Mouse (Mus musculus): ENCODE measurements at regions not wholly inside any gene's neighbourhood (a gene's known extent, or its start where the extent isn't known, plus 50 kb on each side); places are given as distances from the start of the nearest gene placed in this dataset.

DNA sequence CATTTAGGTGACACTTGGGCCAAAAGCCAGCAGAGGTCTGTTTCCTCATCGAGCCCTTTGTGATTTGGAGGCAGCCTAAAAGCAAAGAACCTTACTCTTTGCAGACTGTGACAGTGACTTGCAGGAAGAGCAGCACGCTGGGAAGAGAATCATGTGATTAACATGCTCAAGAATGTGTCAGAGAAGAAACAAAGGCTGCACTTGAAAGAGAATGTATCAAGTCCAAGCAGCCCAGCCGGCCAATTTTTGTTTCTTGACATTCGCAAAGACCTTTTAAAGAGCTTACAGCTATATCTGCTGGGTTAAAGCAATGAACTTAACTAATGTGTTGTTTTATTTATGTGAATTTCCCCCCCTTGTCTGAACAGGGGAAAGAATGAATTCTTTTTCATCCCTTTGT, 203.8 kb upstream of the Map3k7 start:
- Histone ChIP-seq H3K9ac (ENCODE audit: low read depth, low read length) (no peak overlapping the region), H3K79me2 (ENCODE audit: control insufficient read depth, insufficient read depth, low read length) (no peaks in the 10 kb centered on the region), H3K36me3 (ENCODE audit: control insufficient read depth, insufficient read depth, low read length) (no peaks in the 10 kb centered on the region), H3K4me1 (ENCODE audit: control insufficient read depth, insufficient read depth, low read length) (no peaks in the 10 kb centered on the region), H3K27me3 (ENCODE audit: control insufficient read depth, insufficient read depth, low read length) (no peaks in the 10 kb centered on the region), H3K4me3 (ENCODE audit: insufficient read depth, low read depth, low read length) (no peak overlapping the region), H3K27ac (replicated peaks; ENCODE audit: insufficient read depth, low read depth, low read length) (no peak overlapping the region)
- DNase-seq (ENCODE audit: extremely low read depth, low read depth, low spot score): no peak
- WGBS: 63% methylated on average over 4 of the region's 4 CpGs
- TF ChIP-seq POLR2A (IDR thresholded peaks at IDR 0.05; ENCODE audit: extremely low read depth, insufficient read depth, low read length) (no peak), CTCF (IDR thresholded peaks at IDR 0.05; ENCODE audit: low read depth, low read length) (no peak)

DNA sequence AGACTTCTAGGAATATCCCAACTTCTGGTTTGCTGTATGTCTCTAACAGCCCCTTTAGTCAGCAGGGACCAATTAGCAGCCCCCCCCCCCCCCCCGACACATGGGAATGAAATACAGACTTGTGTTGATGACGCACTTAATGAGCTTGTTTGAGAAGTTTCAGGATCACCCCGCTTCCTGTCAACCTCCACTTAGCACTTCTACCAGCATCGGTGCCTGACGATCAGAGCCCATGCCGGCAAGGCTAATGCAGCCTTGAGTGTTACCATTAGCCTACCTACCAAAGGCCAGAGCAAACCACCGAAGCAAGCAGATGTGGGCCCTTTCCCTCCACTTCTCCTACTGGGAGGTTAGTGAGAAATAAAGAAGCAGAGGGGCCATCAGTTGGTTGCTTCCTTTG, 201.7 kb upstream of the Map3k7 start:
- no peaks in the 10 kb centered on the region for H3K4me1 ChIP-seq (ENCODE audit: control insufficient read depth, insufficient read depth, low read length)
- TF ChIP-seq POLR2A (IDR thresholded peaks at IDR 0.05; ENCODE audit: extremely low read depth, insufficient read depth, low read length) (no peak), CTCF (IDR thresholded peaks at IDR 0.05; ENCODE audit: low read depth, low read length) (no peak)
- no peak overlapping the region for H3K9ac ChIP-seq (ENCODE audit: low read depth, low read length)
- H3K27ac ChIP-seq (replicated peaks; ENCODE audit: insufficient read depth, low read depth, low read length): no peak overlapping the region
- 56% methylated on average over 7 of the region's 7 CpGs for WGBS
- H3K27me3 ChIP-seq (ENCODE audit: control insufficient read depth, insufficient read depth, low read length): no peaks in the 10 kb centered on the region
- H3K79me2 ChIP-seq (ENCODE audit: control insufficient read depth, insufficient read depth, low read length): no peaks in the 10 kb centered on the region
- no peaks in the 10 kb centered on the region for H3K36me3 ChIP-seq (ENCODE audit: control insufficient read depth, insufficient read depth, low read length)
- DNase-seq (ENCODE audit: extremely low read depth, low read depth, low spot score): no peak
- H3K4me3 ChIP-seq (ENCODE audit: insufficient read depth, low read depth, low read length): no peak overlapping the region

DNA sequence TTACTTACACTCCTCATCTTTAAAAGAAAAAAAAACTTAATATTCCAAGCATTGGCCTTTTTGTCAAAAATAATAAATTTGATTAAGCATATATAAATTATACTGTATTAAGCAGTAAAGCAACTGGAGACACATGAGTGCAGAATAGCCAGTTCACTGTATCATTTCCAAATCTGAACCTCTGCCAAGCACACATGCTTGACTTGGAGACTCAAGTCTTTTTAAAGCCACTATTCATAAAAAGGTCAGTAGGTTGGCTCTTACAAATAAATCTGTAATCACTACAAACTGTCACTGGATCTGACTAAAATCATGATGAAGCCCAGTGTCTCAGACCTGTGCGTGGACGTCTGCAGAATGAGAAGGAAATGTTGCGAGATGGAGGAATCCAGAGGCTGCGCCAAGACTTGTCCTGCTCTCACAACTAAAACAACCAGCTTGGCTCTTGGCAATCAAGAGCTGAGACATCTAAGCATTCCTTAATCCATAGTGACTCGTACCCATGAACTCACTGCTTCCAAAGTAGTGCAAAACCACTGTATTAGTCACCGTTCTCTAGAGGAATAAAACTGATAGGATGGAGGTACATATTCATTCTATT, 195.8 kb upstream of the Map3k7 start:
- no peak overlapping the region for H3K4me3 ChIP-seq (ENCODE audit: insufficient read depth, low read depth, low read length)
- 81% methylated on average over 6 of the region's 6 CpGs for WGBS
- TF ChIP-seq POLR2A (IDR thresholded peaks at IDR 0.05; ENCODE audit: extremely low read depth, insufficient read depth, low read length) (no peak), CTCF (IDR thresholded peaks at IDR 0.05; ENCODE audit: low read depth, low read length) (no peak)
- H3K27me3 ChIP-seq (ENCODE audit: control insufficient read depth, insufficient read depth, low read length): no peaks in the 10 kb centered on the region
- H3K36me3 ChIP-seq (ENCODE audit: control insufficient read depth, insufficient read depth, low read length): no peaks in the 10 kb centered on the region
- no peak for DNase-seq (ENCODE audit: extremely low read depth, low read depth, low spot score)
- no peak overlapping the region for H3K9ac ChIP-seq (ENCODE audit: low read depth, low read length)
- no peaks in the 10 kb centered on the region for H3K79me2 ChIP-seq (ENCODE audit: control insufficient read depth, insufficient read depth, low read length)
- no peaks in the 10 kb centered on the region for H3K4me1 ChIP-seq (ENCODE audit: control insufficient read depth, insufficient read depth, low read length)
- no peak overlapping the region for H3K27ac ChIP-seq (replicated peaks; ENCODE audit: insufficient read depth, low read depth, low read length)

- no peak overlapping the region for H3K9ac ChIP-seq (ENCODE audit: low read depth, low read length)
- DNase-seq (ENCODE audit: extremely low read depth, low read depth, low spot score): no peak
- H3K27me3 ChIP-seq (ENCODE audit: control insufficient read depth, insufficient read depth, low read length): no peaks in the 10 kb centered on the region
- 78% methylated on average over 4 of the region's 4 CpGs for WGBS
- H3K4me3 ChIP-seq (ENCODE audit: insufficient read depth, low read depth, low read length): no peak overlapping the region
- no peaks in the 10 kb centered on the region for H3K79me2 ChIP-seq (ENCODE audit: control insufficient read depth, insufficient read depth, low read length)
- H3K27ac ChIP-seq (replicated peaks; ENCODE audit: insufficient read depth, low read depth, low read length): no peak overlapping the region
- TF ChIP-seq CTCF (IDR thresholded peaks at IDR 0.05; ENCODE audit: low read depth, low read length) (no peak), POLR2A (IDR thresholded peaks at IDR 0.05; ENCODE audit: extremely low read depth, insufficient read depth, low read length) (no peak)
- no peaks in the 10 kb centered on the region for H3K4me1 ChIP-seq (ENCODE audit: control insufficient read depth, insufficient read depth, low read length)
- no peaks in the 10 kb centered on the region for H3K36me3 ChIP-seq (ENCODE audit: control insufficient read depth, insufficient read depth, low read length)
Measured at GRCm38 (mm10) chr4:31769325-31769724, 194.6 kb upstream of the Map3k7 start.

DNA sequence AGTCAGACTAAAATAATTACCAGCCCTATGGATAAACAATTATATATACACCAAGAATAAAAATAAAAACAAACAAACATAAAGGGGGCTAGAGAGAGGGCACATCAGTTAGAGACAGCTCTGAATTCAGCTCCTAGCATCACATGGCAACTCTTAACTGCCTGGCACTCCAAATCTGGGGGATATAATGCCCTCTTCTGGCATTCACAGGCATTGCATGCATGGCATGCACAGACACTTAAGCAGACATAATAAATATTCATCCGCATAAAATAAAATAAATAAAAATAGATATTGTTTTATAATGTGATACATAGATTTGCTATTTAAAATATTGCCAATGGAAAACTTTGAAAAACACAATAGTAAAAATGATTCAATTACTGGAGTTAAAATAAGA, 177.6 kb upstream of the Map3k7 start:
- Histone ChIP-seq H3K27me3 (ENCODE audit: control insufficient read depth, insufficient read depth, low read length) (no peaks in the 10 kb centered on the region), H3K4me3 (ENCODE audit: insufficient read depth, low read depth, low read length) (no peak overlapping the region), H3K27ac (replicated peaks; ENCODE audit: insufficient read depth, low read depth, low read length) (no peak overlapping the region), H3K36me3 (ENCODE audit: control insufficient read depth, insufficient read depth, low read length) (no peaks in the 10 kb centered on the region), H3K9ac (ENCODE audit: low read depth, low read length) (no peak overlapping the region), H3K4me1 (ENCODE audit: control insufficient read depth, insufficient read depth, low read length) (no peaks in the 10 kb centered on the region), H3K79me2 (ENCODE audit: control insufficient read depth, insufficient read depth, low read length) (no peaks in the 10 kb centered on the region)
- TF ChIP-seq POLR2A (IDR thresholded peaks at IDR 0.05; ENCODE audit: extremely low read depth, insufficient read depth, low read length) (no peak), CTCF (IDR thresholded peaks at IDR 0.05; ENCODE audit: low read depth, low read length) (no peak)
- WGBS: 80% methylated on average over 1 of the region's 1 CpGs
- no peak for DNase-seq (ENCODE audit: extremely low read depth, low read depth, low spot score)

GRCm38 (mm10) chr4:31817574-31818240, 146.2 kb upstream of the Map3k7 start:
- no peak overlapping the region for H3K27ac ChIP-seq (replicated peaks; ENCODE audit: insufficient read depth, low read depth, low read length)
- no peaks in the 10 kb centered on the region for H3K79me2 ChIP-seq (ENCODE audit: control insufficient read depth, insufficient read depth, low read length)
- no peak overlapping the region for H3K4me3 ChIP-seq (ENCODE audit: insufficient read depth, low read depth, low read length)
- H3K36me3 ChIP-seq (ENCODE audit: control insufficient read depth, insufficient read depth, low read length): no peaks in the 10 kb centered on the region
- no peaks in the 10 kb centered on the region for H3K27me3 ChIP-seq (ENCODE audit: control insufficient read depth, insufficient read depth, low read length)
- DNase-seq (ENCODE audit: extremely low read depth, low read depth, low spot score): no peak
- 93% methylated on average over 3 of the region's 3 CpGs for WGBS
- H3K9ac ChIP-seq (ENCODE audit: low read depth, low read length): no peak overlapping the region
- no peaks in the 10 kb centered on the region for H3K4me1 ChIP-seq (ENCODE audit: control insufficient read depth, insufficient read depth, low read length)
- TF ChIP-seq POLR2A (IDR thresholded peaks at IDR 0.05; ENCODE audit: extremely low read depth, insufficient read depth, low read length) (no peak), CTCF (IDR thresholded peaks at IDR 0.05; ENCODE audit: low read depth, low read length) (no peak)
